Mouse (Mus musculus): ENCODE measurements around the gene Ifna16.

Gene Ifna16

DNA sequence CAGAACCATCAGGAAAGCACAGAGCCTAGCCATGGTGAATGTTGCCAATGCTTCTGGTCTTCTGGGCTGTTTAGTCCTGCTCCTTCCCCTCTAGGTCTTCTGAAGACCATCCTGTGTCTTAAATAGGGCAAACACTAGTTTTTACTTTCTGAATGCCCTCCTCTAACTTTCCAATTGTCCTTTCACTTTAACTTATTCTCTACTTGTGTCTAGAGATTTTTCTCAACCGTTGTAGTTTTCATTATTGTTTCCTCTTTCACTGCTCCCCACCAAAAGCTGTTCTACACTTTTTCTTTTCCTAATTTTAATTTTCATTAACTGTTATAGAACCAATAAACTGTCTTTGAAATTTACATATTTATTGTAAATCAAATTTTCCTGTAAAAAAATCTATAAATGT, at the start of gene Ifna16:
Gene Ifna16 (minus strand): TSS at position 101 of the 400 bp plus-strand sequence.
- no peak for DNase-seq (ENCODE audit: low spot score in 2 of 2)

DNA sequence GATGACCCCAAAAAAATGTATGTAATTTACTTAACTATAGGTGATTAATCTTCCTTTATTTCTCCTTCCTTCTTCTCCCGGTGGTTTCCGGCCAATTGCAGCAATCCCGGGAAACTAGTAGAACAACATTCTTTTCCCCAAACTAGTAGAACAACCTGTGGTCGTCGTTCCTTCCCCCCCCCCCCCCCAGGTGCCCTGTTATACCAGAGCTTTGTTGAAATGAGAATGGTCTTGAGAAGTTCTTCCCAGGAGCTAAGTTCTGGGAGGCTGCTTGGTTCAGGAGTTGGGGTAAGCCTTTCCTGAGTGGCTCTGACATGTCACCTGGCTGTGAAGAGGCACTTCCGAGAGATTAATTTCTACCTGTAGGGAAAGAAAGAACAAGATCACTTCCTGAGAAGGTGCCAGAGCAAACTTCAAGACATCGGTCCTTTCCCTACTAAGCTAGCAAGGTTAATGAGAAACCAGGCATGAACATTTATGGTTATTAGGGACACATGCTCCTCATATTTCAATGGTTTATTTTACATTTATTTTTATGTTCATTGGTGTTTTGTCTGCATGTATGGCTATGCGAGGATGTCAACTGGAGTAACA, 46.9 kb upstream of the Ifna16 start:
- DNase-seq (ENCODE audit: low spot score in 2 of 2): no peak

DNA sequence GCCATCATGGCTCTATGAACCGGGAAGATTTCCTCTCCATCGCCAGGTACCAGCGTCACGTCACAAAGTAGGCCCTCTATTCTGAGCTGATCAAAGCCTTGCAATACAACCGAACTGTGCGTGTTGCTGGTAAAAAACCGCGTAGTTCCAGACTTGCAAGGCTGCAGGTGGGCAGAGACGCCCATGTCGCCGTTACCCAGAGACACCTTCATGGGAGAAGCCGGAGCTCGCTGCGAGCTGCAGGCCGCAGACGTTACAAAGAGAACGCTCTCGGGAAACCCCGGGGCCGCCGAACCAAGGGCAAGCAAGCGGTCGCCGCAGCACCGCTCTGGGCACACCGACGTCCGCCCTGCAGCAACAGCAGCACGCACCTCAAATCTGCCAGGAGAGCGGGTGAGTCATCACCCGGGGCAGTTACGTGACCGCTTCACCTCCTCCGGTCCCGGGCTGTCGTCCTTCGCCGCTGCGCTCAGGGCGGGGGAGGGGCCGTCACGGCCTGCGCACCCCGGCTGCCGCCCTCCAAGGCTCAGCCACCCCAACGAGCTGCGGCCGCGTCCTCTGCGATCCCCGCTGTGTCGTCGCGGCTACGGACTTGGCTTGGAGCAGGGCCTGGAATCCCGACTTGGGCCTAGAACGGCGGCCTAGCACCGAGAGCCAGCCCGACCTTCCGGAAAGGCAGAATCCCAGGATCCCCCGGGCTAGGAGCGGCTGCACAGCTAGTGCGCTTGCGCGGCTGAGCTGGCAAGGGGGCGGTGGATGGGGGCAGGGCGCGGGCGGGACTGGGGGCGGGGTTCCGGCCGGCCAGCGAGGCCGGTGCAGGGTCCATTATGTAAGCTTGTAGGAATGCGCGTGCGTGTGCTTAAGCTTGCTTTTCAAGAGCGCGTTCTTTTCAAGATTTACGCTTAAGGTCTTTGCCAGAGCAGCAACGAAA, 45.3 kb upstream of the Ifna16 start, which contains the start of the genes Gm26566 and Klhl9:
Gene Gm26566 (plus strand): TSS at position 15 of the 931 bp plus-strand sequence.
Gene Klhl9 (minus strand): TSS at position 675 of the 931 bp plus-strand sequence.
- peak; percentile 61 to 84 for DNase-seq (ENCODE audit: low spot score in 2 of 2)

DNA sequence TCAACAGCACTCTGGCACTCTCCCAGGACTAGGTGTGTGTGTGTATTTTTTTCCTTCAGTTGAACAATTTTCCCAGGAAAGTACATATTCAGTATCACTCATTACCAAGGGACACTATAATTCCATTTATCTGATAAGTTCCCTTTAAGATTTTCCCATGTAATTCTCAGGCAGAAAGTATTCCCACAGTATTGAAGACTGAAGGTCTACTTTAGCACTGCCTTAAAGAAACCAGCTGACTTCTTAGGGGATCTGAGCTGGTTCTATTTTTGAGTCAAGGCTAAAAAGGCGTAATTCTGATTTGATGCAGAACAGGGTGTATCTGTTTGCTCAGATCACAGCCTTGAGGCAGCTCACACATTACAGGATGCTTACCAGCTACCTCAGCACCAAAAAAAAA, 42.0 kb upstream of the Ifna16 start:
- no peak for DNase-seq (ENCODE audit: low spot score in 2 of 2)

DNA sequence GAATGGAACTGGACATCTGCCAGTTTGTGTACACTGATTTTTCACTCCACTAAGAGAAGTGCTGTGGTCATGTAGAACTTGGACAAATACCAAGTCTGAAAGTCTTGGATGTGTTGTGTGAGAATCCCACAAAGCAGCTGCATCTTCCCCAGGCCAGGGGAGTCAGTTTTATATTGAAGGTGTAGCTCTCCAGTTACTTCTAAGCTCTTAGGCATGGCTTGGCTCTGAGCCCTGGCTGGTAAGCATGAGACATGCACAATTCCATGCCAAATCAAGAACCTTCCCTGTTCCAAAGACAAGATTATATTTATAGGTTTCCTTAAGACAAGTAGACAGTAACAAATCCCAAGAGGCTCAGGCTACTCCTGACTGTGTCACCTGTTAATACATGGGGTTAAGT, 38.3 kb upstream of the Ifna16 start:
- DNase-seq (ENCODE audit: low spot score in 2 of 2): no peak

DNA sequence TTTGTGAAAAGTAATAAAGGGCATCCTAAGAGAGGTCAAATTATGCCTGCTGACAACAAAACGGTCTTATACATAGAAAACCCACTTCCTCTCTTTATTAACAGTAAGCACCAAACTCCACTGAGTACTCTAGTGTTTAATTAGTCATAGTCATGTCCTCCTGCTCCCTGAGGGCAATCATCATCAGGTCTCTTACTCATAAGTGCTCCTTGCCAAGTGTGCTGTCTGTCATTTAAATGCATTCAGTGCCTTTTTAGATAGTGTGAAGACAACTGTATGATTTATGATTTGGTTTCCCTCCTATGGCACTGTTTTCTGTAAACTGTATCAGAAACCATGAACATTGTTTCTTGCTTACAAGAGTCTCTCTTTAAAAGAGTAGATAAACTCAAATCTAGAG, 37.6 kb upstream of the Ifna16 start:
- no peak for DNase-seq (ENCODE audit: low spot score in 2 of 2)

DNA sequence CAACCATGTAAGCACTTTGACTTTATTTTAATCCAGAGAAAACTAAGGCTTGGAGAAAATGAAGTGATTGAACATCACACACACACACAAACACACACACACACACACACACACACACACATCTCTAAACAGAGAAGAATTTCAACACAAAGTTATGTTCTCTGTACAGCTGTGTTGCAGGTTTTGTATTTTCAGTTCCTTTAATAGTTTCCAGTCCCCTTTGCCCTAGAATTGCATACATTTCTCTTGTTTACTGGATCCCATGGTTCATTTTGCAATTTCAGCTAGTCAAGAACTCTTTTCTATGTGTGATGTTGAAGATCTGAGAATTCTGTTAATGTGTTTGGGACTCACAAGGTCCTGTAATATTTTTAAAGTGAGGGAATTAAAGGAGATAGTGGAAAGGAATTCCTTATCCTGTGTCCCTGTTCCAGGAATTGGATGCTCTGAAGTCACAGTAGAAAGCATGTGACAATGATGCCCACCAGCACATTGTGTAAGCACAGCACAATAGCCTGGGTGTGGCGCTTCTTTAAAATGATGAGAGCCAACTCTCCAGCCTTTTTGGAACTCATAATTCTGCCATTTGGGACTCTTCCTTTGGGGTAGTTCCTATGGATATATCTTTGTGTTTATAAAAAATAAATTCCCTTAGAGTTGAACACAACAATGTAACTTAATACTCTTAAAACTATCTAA, 30.6 kb upstream of the Ifna16 start:
- no peak for DNase-seq (ENCODE audit: low spot score in 2 of 2)

DNA sequence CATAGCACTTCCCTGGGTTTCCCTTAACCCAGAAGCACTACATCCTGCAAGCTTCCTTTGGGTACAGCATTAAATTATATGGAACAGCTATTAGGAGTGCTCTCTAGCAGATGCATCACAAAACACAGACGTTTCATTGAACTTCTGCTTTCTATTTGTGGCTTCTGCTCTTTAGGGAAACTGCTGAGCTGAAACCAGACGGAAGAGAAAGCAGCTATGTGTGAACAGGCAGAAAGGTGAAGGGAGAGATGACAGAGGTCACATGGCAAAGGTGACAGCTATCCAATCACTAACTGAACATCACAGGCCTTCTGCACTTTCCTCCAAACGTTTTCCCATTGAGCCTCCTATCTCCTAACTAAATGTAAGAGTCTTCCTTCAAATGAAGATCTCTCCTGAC, 29.2 kb upstream of the Ifna16 start:
- no peak for DNase-seq (ENCODE audit: low spot score in 2 of 2)

DNA sequence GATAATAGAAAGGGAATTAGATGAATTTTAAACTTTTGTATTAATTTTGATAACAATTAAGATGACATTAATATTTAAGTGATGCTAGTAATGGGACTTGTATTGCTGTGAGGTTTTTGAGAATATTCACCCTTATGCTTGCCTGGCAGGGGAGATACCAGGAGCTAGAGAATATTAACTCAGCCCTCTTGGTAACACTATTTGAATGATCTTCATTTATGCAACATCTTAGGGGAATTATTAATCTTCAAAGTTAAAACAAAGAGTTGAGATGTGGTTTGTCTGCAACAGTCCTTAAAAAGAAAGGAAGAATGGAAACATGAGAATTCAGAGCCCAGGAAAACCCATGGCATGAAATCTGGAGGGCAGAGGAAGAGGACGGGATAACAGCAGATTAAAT, 22.6 kb upstream of the Ifna16 start:
- no peak for DNase-seq (ENCODE audit: low spot score in 2 of 2)

DNA sequence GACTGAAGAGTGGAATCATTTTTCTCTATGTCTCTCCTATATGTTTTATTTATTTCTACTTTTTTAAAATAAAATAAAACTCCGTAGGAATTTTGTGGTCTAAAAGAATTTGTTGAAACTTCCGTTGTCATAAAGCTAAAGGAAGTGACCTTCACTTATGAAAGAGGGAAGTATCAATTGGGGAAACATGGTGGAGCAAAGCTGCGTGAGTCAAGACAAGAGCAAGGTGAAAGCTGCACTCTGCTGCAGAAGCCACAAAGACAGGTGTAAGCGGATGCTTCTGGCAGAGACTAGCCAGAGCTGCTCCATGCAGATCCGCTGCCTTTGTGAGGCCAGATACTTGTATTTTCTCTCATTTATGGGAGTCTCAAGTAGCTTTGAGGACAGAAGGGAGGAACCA, 22.1 kb upstream of the Ifna16 start:
- DNase-seq (ENCODE audit: low spot score in 2 of 2): no peak

DNA sequence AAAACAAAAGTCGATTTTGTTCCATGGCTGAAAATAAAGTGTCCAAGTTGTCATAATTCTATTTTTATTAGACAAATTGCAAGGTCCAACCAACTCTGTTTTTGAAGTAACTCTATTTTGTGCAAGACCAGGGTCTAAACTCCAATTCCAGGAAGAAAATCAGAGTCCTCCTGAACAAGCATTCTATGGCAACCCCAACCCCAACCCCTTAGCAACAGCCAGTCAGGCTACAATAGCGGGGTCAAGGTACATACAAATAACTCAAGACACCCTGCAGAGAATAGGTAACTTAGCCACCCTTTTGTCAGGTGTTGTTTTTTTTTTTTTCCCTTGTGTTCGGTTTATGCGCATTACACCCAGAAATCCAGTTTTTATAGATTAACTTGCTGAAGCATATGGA, 21.0 kb upstream of the Ifna16 start:
- DNase-seq (ENCODE audit: low spot score in 2 of 2): no peak

DNA sequence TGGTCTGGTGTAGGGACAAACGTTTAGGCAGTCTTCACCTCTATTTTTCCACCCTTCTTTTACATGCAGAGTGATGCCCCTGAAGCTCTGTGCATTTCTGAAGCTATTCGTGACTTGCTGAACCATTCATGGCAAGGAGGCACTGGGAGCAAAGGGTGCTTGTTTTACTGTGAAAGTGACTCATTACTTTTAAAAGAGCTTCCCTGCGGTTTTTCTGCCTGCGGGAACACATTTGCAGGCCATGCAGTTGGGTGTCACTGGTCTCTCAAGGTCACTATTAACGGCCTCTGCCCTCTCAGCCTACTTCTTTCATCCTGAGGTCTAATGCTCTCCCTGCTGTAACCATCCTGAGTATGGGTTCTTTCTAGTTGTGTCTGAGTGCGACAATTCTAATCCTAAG, 20.4 kb upstream of the Ifna16 start:
- DNase-seq (ENCODE audit: low spot score in 2 of 2): no peak

DNA sequence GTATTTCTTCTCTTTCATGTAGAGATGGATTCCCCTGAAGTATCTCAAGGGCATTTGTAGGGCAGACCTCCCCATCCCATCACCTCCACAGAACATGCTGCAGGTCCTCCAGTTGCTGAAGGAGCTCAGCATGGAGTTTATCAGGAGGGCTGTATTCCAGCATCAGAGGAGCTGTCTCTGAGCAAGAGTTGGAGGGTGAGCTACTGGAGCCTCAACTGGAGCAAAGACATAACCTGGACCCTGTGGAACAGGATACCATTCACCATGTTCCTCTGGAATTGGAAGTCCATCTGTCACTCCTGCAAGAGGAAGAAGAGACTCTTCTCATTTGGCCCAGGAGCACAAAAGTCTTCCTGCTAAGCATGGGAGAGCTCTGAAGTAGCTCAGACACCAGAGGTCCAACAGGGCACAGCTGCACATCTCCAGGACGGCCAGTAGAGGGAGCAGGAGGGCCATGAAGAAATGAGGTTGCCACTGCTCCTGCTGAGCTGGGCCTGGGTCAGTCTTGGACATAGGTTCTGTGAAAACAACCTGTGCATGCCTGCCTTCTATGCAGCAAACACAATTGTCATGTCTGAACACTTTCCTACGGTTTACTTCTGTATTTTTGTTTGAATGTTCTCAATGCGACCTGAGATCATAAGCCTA, 19.6 kb upstream of the Ifna16 start:
- DNase-seq (ENCODE audit: low spot score in 2 of 2): peak in 1 of 2 experiments; percentile 75

DNA sequence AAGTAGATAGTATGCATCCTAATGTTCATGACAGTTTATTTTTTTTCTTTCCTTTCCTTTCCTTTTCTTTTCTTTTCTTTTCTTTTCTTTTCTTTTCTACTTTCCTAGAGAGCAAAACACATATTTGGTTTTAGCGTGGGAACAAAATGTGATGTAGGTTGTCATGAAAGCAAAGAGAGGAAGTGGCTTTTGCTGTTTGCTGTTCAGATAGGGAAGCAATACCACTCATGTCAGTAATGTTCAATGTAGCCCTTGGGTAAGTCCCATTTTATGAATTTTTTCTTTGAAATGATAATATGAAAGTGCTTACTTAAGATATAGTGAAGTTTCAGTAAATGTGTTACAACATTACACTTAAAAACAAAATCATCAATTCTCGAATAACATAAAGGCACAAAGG, 16.7 kb upstream of the Ifna16 start:
- DNase-seq (ENCODE audit: low spot score in 2 of 2): no peak

DNA sequence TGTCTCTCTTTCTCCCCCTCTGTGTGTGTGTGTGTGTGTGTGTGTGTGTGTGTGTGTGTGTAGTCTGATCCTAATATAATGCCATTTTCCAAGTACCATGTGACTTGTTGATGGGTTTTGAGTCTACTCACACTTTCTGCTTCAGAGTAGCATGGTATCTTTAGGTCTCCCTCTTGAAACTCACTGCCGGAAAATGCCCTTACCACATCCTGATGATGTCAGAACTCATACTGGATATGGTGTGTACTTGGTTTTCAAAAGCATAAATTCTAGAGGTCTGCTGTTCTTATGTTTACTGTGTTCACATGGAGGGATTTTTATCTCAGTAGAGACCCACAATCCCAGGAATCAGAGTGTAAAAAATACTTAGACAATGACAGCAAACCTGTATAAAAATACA, 15.8 kb upstream of the Ifna16 start:
- no peak for DNase-seq (ENCODE audit: low spot score in 2 of 2)

DNA sequence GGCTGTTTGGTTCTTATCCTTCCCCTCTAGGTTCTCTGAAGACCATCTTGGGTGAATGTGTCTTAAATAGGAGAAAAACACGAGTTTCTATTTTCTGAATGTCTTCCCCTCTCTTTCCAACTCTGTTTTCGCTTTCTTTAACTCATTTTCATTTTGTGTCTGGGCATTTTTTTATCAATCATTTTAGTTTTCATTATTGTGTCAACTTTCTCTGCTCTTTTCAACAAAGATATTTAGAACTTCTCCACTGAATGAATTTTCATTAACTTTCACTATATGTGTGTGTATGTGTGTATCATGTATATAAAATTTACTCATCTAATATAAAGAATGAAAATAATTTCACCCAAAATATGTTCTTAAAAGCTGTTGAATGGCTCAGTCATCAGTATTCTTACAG, 14.5 kb upstream of the Ifna16 start, which contains the start of gene Ifnab:
Gene Ifnab (minus strand): TSS at position 101 of the 400 bp plus-strand sequence.
- DNase-seq (ENCODE audit: low spot score in 2 of 2): no peak

DNA sequence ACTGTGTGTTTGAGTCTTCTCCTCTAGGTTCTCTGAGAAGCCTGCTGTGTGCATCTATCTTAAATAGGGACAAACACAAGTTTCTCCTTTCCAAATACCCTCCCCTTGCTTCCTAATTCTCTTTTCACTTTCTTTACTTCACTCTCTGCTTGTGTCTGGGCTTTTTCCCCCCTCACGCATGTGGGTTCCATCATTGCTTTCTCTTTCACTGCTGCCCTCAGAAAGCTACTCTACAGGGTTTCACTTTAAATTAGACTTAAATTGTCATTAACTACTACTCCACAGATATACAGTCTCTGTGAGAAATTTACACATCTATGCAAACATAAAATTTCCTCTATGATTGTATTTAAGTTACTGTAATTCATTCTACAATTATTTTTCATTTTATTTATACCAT, 7.1 kb upstream of the Ifna16 start, which contains the start of gene Ifna2:
Gene Ifna2 (minus strand): TSS at position 101 of the 400 bp plus-strand sequence.
- no peak for DNase-seq (ENCODE audit: low spot score in 2 of 2)

DNA sequence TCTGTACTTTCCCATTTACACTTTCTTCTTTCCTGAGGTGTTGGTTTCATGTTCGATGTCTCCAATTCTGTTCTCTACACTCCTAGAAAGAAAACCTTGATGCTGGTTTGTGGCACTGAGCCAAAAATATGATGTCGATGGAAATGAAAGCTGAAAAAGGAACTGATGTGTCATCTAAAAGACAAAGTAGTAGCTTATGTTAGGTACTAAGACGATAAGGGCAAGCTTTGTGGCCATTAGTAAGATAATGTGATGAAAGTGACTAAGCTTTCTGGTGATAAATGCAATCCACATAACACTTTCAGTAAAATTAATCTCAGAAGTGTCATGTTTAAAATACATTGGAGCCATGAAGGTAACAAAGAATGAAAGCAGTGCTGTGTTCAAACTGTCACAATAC, 4.6 kb upstream of the Ifna16 start:
- DNase-seq (ENCODE audit: low spot score in 2 of 2): no peak

DNA sequence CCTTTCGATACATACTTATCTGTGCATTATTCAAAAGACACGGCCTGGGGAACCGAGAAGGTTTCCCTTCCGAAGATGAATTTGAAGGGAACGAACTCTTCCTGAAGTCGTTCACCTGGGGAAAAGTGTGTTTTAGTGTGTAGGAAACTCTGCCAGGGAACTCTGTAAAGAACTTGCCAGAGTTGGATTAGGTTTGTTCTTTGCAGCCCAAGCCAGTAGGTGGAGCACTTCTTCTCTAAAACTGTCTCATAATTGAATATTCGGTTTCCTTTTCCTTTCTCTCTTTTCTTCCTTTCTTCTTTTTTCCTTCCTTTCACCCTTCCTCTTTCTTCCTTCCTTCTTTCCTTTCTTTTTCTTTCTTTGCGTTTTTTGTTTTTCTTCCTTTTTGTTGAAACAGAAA, 3.6 kb upstream of the Ifna16 start:
- DNase-seq (ENCODE audit: low spot score in 2 of 2): peak in 1 of 2 experiments; percentile 11

DNA sequence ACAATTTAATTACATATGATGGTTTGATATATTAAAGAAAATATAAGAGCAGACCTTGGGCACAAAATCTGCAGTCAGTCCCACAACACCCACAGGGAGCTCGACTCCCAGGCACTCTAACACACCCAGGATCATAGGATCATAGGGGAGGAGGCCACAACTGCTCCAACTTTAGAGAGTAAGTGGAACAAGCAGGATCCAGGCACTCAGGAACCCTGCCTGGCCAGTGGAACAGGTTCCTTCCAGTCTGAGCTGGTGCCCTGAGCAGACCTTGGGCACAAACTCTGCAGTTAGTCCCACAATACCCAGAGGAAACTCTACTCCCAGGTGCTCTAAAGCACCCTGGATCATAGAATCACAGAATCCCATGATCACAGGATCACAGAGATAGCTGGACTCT, 21.3 kb downstream of the Ifna16 start:
- DNase-seq (ENCODE audit: low spot score in 2 of 2): no peak

DNA sequence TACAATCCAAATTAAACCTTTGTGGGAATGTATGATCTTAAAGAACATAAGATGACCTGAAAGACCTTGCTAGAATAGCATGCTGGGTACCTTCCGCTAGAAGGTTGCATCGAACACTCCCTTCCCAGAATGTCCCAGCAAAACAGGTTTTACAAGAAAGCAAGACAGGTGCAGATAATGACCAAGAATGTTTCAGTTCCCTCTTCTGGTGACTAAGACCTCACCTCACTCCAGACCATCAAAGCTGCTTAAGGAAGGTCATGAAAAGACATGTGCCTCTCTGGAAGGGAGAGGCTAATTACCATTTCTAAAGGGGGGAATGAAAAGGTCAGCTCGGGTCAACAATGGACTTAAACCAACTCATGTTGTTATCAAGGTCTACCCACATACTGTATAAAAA, 23.1 kb downstream of the Ifna16 start:
- DNase-seq (ENCODE audit: low spot score in 2 of 2): no peak

DNA sequence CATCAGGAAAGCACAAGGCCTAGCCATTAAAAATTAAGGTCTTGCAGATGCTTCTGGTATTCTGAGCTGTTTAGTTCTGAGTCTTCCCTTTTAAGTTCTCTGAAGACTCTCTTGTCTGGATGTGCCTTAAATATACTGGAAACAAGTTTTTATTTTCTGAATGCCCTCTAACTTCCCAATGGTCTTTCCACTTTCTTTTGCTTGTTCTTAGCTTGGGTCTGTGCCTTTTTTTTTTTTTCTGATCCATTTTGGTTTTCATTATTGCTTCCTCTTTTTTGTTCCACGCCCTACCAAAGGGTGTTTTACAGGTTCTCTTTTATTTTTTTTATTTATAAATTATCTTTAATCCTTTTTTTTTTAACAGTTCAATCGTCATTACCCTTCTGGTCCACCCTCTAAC, 32.4 kb downstream of the Ifna16 start, which contains the start of gene Ifna13:
Gene Ifna13 (minus strand): TSS at position 101 of the 400 bp plus-strand sequence.
- no peak for DNase-seq (ENCODE audit: low spot score in 2 of 2)
